17 mouse cellular contexts compared by ENCODE assay signal in genomic region chr12:7548759-7549158, GRCm38 (mm10).
"Had no signal": no experiment of that assay in that cellular context is flagged by ENCODE, and none has a peak within 500 bp of the region (broad histone marks: within the 10 kb centered on the region; RNA-seq: fewer than 3 reads in every experiment).

No protein-coding gene starts in this region.

- DNase-seq: retina, postnatal 1 day; right cerebral cortex, adult 18-20 months; right cerebral cortex, postnatal 14 days; right cerebral cortex, postnatal 25 days; right cerebral cortex, postnatal 4 days; spleen, adult 18-20 months; thymus, adult 18-20 months; thymus, adult 2 months; thymus, postnatal 14 days; thymus, postnatal 25 days; thymus, postnatal 36 days; thymus, postnatal 4 days had no signal

- H3K9me3 ChIP-seq: neural tube, embryonic 12.5 days; neural tube, embryonic 13.5 days; neural tube, embryonic 15.5 days; stomach, embryonic 15.5 days had no signal

- H3K36me3 ChIP-seq: neural tube, embryonic 12.5 days; neural tube, embryonic 13.5 days; neural tube, embryonic 15.5 days; stomach, embryonic 15.5 days had no signal

- H3K27me3 ChIP-seq: neural tube, embryonic 12.5 days; neural tube, embryonic 13.5 days; neural tube, embryonic 15.5 days; stomach, embryonic 15.5 days had no signal

- H3K4me2 ChIP-seq: neural tube, embryonic 12.5 days; neural tube, embryonic 13.5 days; neural tube, embryonic 15.5 days; stomach, embryonic 15.5 days had no signal

- H3K4me3 ChIP-seq: neural tube, embryonic 12.5 days; neural tube, embryonic 13.5 days; neural tube, embryonic 15.5 days; stomach, embryonic 15.5 days had no signal

- H3K4me1 ChIP-seq: neural tube, embryonic 12.5 days; neural tube, embryonic 13.5 days; neural tube, embryonic 15.5 days; stomach, embryonic 15.5 days had no signal

- H3K27ac ChIP-seq: neural tube, embryonic 12.5 days; neural tube, embryonic 13.5 days; neural tube, embryonic 15.5 days; stomach, embryonic 15.5 days; stomach, postnatal 0 days had no signal

- H3K9ac ChIP-seq: neural tube, embryonic 12.5 days; neural tube, embryonic 13.5 days; neural tube, embryonic 15.5 days; stomach, embryonic 15.5 days had no signal
